Mouse (Mus musculus) natural killer cell, adult 2 months (primary cell): Measurements from ENCODE around the gene Kifc5b.
A peak's percentile ranks its signal among the peaks of the same experiment; 100 is the strongest.
"Not testable (repeated sequence)": the region's sequence is repeated elsewhere in the genome, so short reads cannot be mapped to it uniquely, and the experiment has no call there.

Experiments
- DNase-seq, 2 experiments: peaks; one replicate each; pipeline ENCODE4 v3.0.0; 2022; ENCODE audit warnings: low spot score in 2 of 2

Gene Kifc5b

GRCm38 (mm10) chr17:26918343-26918742 is 1.5 kb downstream of the Kifc5b start:
- no peak for DNase-seq

- not testable (repeated sequence) for DNase-seq
Measured at GRCm38 (mm10) chr17:26919516-26919915, 2.6 kb downstream of the Kifc5b start.

- not testable (repeated sequence) for DNase-seq
Measured at GRCm38 (mm10) chr17:26922368-26922767, 5.5 kb downstream of the Kifc5b start.

DNA sequence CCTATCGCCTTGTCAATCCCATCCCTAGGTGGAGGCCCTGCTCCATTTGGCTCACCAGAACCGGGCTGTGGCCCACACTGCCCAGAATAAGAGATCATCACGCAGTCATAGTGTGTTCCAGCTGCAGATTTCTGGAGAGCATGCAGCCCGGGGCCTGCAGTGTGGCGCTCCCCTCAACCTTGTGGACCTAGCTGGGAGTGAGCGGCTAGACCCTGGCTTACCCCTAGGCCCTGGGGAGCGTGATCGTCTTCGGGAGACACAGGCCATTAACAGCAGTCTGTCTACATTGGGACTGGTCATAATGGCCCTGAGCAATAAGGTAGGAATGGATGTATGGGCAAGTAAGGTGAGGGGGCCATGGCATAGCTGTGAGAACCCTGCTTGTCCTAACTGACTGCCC is 8.5 kb downstream of the Kifc5b start:
- not testable (repeated sequence) for DNase-seq

GRCm38 (mm10) chr17:26931795-26932194 is 14.9 kb downstream of the Kifc5b start:
- DNase-seq: peak; percentile 50 to 55

GRCm38 (mm10) chr17:26932839-26933398 is 16.0 kb downstream of the Kifc5b start, which contains the start of gene Phf1:
Phf1 (plus strand) TSS chr17:26933052.
- DNase-seq: peak; percentile 98

DNA sequence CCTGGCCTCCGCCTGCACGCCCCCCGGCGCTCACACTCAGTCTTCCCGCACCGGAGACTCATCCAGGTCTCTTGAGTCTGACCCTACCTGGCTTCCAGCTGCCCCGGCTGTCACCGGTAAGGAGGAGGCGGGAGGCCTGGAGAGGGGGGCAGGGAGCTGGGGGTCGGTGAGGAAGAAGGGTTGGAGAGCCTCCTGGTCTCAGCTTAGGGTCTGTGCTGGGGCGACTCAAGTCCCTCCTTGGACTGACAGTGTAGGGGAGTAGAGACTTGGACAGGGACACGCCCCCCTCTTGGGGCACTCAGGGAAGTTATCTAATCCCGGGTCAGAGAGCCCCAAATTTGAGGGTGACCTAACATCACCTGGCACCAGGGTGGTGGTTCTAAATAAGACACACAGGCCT is 16.5 kb downstream of the Kifc5b start:
- no peak for DNase-seq

DNA sequence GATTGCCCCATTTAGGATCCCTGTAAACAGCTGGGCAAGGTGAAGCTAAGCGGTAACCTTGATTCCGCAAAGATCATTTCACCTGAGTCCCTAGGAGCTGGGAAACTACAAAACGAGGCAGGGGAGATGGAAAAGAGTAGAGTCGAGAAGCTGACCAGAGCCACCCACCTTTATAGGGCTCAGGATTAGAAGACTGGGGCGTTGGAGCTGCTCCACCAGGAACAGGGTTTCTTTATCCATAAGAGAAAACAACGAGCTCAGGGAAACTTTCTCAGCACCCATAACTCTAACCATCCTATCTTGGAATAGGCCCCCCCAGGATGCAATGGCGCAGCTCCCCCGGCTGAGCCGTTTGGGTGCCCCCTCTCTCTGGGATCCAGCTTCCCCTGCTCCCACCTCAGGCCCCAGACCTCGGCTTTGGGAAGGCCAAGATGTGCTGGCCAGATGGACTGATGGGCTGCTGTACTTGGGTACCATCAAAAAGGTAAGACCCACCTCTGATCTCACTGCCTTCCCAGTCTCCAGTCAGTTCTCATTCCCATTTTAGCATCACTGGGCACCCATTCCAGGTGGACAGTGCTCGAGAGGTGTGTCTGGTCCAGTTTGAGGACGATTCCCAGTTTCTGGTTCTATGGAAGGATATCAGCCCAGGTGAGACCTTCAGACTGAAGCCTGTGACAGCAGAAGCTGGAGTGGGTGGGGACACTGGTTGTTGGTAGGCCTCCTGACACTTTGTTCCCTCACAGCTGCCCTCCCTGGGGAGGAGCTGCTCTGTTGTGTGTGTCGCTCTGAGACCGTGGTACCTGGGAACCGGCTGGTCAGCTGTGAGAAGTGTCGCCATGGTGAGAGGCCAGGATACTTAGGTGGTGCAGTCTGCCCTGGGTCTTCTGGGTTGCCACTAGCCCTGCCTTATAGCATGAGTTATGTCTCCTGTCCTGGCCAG is 17.3 kb downstream of the Kifc5b start:
- DNase-seq: no peak

DNA sequence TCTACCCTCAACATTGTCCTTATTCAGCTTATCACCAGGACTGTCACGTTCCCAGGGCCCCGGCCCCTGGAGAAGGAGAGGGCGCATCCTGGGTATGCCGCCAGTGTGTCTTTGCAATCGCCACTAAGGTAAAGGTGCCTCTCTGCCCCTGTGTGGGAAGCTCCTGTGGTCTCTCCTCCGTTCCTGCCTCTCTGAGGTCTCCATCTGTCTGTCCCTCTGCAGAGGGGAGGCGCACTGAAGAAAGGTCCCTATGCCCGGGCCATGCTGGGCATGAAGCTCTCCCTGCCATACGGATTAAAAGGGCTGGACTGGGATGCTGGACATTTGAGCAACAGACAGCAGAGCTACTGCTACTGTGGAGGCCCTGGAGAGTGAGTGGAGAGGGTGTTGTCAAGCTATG is 18.1 kb downstream of the Kifc5b start:
- no peak for DNase-seq

GRCm38 (mm10) chr17:26936453-26936852 is 19.6 kb downstream of the Kifc5b start:
- no peak for DNase-seq

GRCm38 (mm10) chr17:26936921-26937695 is 20.2 kb downstream of the Kifc5b start:
- DNase-seq: no peak

- DNase-seq: peak; percentile 66 to 77
Measured at GRCm38 (mm10) chr17:26937883-26938695, 21.2 kb downstream of the Kifc5b start.

GRCm38 (mm10) chr17:26938731-26939130 is 21.8 kb downstream of the Kifc5b start:
- peak in 1 of 2 experiments; percentile 47 for DNase-seq

- DNase-seq: peak; percentile 99 to 100
Measured at GRCm38 (mm10) chr17:26939178-26939972, 22.5 kb downstream of the Kifc5b start, which contains the start of gene Cuta. Cuta (minus strand) TSS chr17:26939569.

GRCm38 (mm10) chr17:26939973-26940300 is 23.0 kb downstream of the Kifc5b start:
- no peak for DNase-seq

DNA sequence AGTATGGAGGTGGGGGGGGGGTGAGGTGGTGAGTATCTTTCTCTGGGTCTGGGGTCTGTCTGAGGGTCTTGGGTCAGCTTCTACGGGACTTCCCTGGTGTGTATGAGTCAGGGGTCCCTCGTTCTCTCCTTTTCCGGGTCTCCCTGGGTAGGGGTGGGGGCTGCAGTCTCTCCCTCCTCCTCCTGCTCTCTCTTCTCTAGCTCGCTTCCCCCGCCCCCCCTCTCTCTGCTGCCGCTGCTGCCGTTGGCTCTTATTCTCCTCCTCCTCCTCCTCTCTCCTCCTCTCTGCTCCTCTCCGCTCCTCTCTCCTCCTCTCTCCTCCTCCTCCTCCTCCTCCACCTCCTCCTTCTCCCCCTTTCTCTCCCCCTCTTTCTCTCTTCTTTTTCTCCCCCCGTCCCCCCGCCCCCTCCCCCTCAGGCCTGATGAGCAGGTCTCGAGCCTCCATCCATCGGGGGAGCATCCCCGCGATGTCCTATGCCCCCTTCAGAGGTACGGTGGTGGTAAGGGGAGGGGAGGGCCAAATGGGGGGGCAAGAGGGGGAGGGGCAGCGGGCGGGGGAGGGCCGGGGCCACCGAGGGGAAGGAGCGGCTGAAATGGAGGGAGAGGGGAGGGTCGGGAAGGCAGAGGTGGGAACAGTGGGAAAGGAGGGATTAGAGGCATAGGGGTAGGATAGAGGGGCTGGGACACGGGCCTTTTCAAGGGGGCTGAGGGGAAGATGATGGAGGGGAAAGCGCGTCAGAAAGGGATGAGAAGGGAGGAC is 24.3 kb downstream of the Kifc5b start, which contains the start of gene Syngap1:
TSS of gene Syngap1 (plus strand) at position 223 of the 759 bp plus-strand sequence.
- no peak for DNase-seq

GRCm38 (mm10) chr17:26941841-26942570 is 25.1 kb downstream of the Kifc5b start:
- no peak for DNase-seq

GRCm38 (mm10) chr17:26945824-26946495 is 29.1 kb downstream of the Kifc5b start:
- no peak for DNase-seq
